Mouse (Mus musculus): ENCODE data around the gene Slc2a6. TPM values are rescaled to one million over a fixed set of nuclear protein-coding genes. Genes with fewer than 3 reads are reported as not detected.

The Slc2a6 gene
- total RNA-seq, 2 experiments from 2014 or later: 1.2 to 1.7 TPM

- no peak for DNase-seq
Measured at GRCm38 (mm10) chr2:27036003-27036402, 8.2 kb upstream of the Slc2a6 start.

- DNase-seq: no peak
Measured at GRCm38 (mm10) chr2:27032361-27032760, 4.6 kb upstream of the Slc2a6 start.

GRCm38 (mm10) chr2:27028437-27029015 is 728 bp upstream of the Slc2a6 start:
- no peak for DNase-seq

GRCm38 (mm10) chr2:27026857-27027617 is 761 bp downstream of the Slc2a6 start:
- DNase-seq: no peak

- no peak for DNase-seq
Measured at GRCm38 (mm10) chr2:27026332-27026731, 1.5 kb downstream of the Slc2a6 start.

GRCm38 (mm10) chr2:27025545-27025944 is 2.3 kb downstream of the Slc2a6 start:
- no peak for DNase-seq

- no peak for DNase-seq
Measured at GRCm38 (mm10) chr2:27024136-27024535, 3.7 kb downstream of the Slc2a6 start.

- DNase-seq: no peak
Measured at GRCm38 (mm10) chr2:27022612-27023011, 5.2 kb downstream of the Slc2a6 start.

GRCm38 (mm10) chr2:27021103-27021502 is 6.7 kb downstream of the Slc2a6 start:
- DNase-seq: no peak

- DNase-seq: no peak
Measured at GRCm38 (mm10) chr2:27019530-27019929, 8.3 kb downstream of the Slc2a6 start.

- peak; percentile 82 for DNase-seq
Measured at GRCm38 (mm10) chr2:27017802-27018201, 10.0 kb downstream of the Slc2a6 start.

- DNase-seq: peak; percentile 92
Measured at GRCm38 (mm10) chr2:27009714-27010244, 18.0 kb downstream of the Slc2a6 start, which contains the start of gene Cacfd1. Gene Cacfd1, plus strand, starts transcription at chr2:27009926.

GRCm38 (mm10) chr2:27007701-27008100 is 20.1 kb downstream of the Slc2a6 start:
- no peak for DNase-seq

GRCm38 (mm10) chr2:27006255-27006654 is 21.5 kb downstream of the Slc2a6 start:
- no peak for DNase-seq

GRCm38 (mm10) chr2:26997993-26998392 is 29.8 kb downstream of the Slc2a6 start:
- no peak for DNase-seq

- no peak for DNase-seq
Measured at GRCm38 (mm10) chr2:26997498-26997897, 30.3 kb downstream of the Slc2a6 start.

GRCm38 (mm10) chr2:26993936-26994335 is 33.9 kb downstream of the Slc2a6 start:
- DNase-seq: no peak

- DNase-seq: no peak
Measured at GRCm38 (mm10) chr2:26984640-26985039, 43.2 kb downstream of the Slc2a6 start.

- no peak for DNase-seq
Measured at GRCm38 (mm10) chr2:26984179-26984578, 43.6 kb downstream of the Slc2a6 start.

GRCm38 (mm10) chr2:26980361-26980760 is 47.4 kb downstream of the Slc2a6 start:
- no peak for DNase-seq

- DNase-seq: no peak
Measured at GRCm38 (mm10) chr2:26973960-26974359, 53.8 kb downstream of the Slc2a6 start.

GRCm38 (mm10) chr2:26973116-26973515 is 54.7 kb downstream of the Slc2a6 start, which contains the start of gene Adamts13:
Gene Adamts13, plus strand, starts transcription at chr2:26973416.
- DNase-seq: no peak
